Mouse (Mus musculus): ENCODE data around the gene Tfap2a. TPM values are rescaled to one million over a fixed set of nuclear protein-coding genes. Genes with fewer than 3 reads are reported as not detected.

Tfap2a gene
- polyA plus RNA-seq, 1 experiment from 2014 or later: 0.20 TPM

- H3K9me3 ChIP-seq (replicated peaks; ENCODE audit: control insufficient read depth, low read length): no peaks in the 10 kb centered on the region
- ATAC-seq (no peak), DNase-seq (ENCODE audit: low spot score) (no peak)
- H3K36me3 ChIP-seq (ENCODE audit: control insufficient read depth, insufficient read depth, low read length): no peaks in the 10 kb centered on the region
- H3K4me2 ChIP-seq (ENCODE audit: low read length): no peak overlapping the region
- peaks cover 83% of the 10 kb centered on the region for H3K27me3 ChIP-seq (replicated peaks; ENCODE audit: control insufficient read depth, insufficient read depth, low read length)
- H3K27ac ChIP-seq (ENCODE audit: low read depth, low read length): no peak overlapping the region
- no peaks in the 10 kb centered on the region for H3K4me1 ChIP-seq (ENCODE audit: control insufficient read depth, insufficient read depth, low read length)
- WGBS: 1% methylated on average over 19 of the region's 19 CpGs
- H3K9ac ChIP-seq (ENCODE audit: low read length): no peak overlapping the region
- H3K4me3 ChIP-seq (ENCODE audit: low read depth, low read length): no peak overlapping the region
Observed at GRCm38 (mm10) chr13:40703123-40703797, 34.9 kb downstream of the Tfap2a start.

GRCm38 (mm10) chr13:40702361-40703122 lies 35.6 kb downstream of the Tfap2a start:
- WGBS: 5% methylated on average over 30 of the region's 30 CpGs
- ATAC-seq: no peak
- Histone ChIP-seq H3K4me2 (ENCODE audit: low read length) (no peak overlapping the region), H3K27ac (ENCODE audit: low read depth, low read length) (no peak overlapping the region), H3K4me1 (ENCODE audit: control insufficient read depth, insufficient read depth, low read length) (no peaks in the 10 kb centered on the region), H3K9ac (ENCODE audit: low read length) (no peak overlapping the region), H3K36me3 (ENCODE audit: control insufficient read depth, insufficient read depth, low read length) (no peaks in the 10 kb centered on the region), H3K27me3 (replicated peaks; ENCODE audit: control insufficient read depth, insufficient read depth, low read length) (peaks cover 75% of the 10 kb centered on the region), H3K4me3 (ENCODE audit: low read depth, low read length) (no peak overlapping the region), H3K9me3 (replicated peaks; ENCODE audit: control insufficient read depth, low read length) (no peaks in the 10 kb centered on the region)
- DNase-seq (ENCODE audit: low spot score): no peak

GRCm38 (mm10) chr13:40701691-40702090 lies 36.5 kb downstream of the Tfap2a start:
- ATAC-seq (no peak), DNase-seq (ENCODE audit: low spot score) (no peak)
- WGBS: 5% methylated on average over 12 of the region's 12 CpGs

GRCm38 (mm10) chr13:40685790-40686189 lies 52.4 kb downstream of the Tfap2a start:
- H3K27ac ChIP-seq (ENCODE audit: low read depth, low read length): no peak overlapping the region
- no peaks in the 10 kb centered on the region for H3K9me3 ChIP-seq (replicated peaks; ENCODE audit: control insufficient read depth, low read length)
- no peaks in the 10 kb centered on the region for H3K36me3 ChIP-seq (ENCODE audit: control insufficient read depth, insufficient read depth, low read length)
- no peak for DNase-seq (ENCODE audit: low spot score)
- H3K4me3 ChIP-seq (ENCODE audit: low read depth, low read length): no peak overlapping the region
- H3K27me3 ChIP-seq (replicated peaks; ENCODE audit: control insufficient read depth, insufficient read depth, low read length): no peaks in the 10 kb centered on the region
- H3K9ac ChIP-seq (ENCODE audit: low read length): no peak overlapping the region
- H3K4me1 ChIP-seq (ENCODE audit: control insufficient read depth, insufficient read depth, low read length): no peaks in the 10 kb centered on the region
- H3K4me2 ChIP-seq (ENCODE audit: low read length): no peak overlapping the region
- 87% methylated on average over 3 of the region's 3 CpGs for whole genome bisulfite sequencing
- no peak for ATAC-seq

More at GRCm38 (mm10) chr13:40701691-40702090, 36.5 kb downstream of the Tfap2a start:
- no peak overlapping the region for H3K4me3 ChIP-seq (ENCODE audit: low read depth, low read length)
- no peak overlapping the region for H3K27ac ChIP-seq (ENCODE audit: low read depth, low read length)
- H3K9me3 ChIP-seq (replicated peaks; ENCODE audit: control insufficient read depth, low read length): no peaks in the 10 kb centered on the region
- H3K9ac ChIP-seq (ENCODE audit: low read length): no peak overlapping the region
- peaks cover 67% of the 10 kb centered on the region for H3K27me3 ChIP-seq (replicated peaks; ENCODE audit: control insufficient read depth, insufficient read depth, low read length)
- no peaks in the 10 kb centered on the region for H3K36me3 ChIP-seq (ENCODE audit: control insufficient read depth, insufficient read depth, low read length)
- H3K4me1 ChIP-seq (ENCODE audit: control insufficient read depth, insufficient read depth, low read length): no peaks in the 10 kb centered on the region
- H3K4me2 ChIP-seq (ENCODE audit: low read length): no peak overlapping the region

- H3K36me3 ChIP-seq (ENCODE audit: control insufficient read depth, insufficient read depth, low read length): no peaks in the 10 kb centered on the region
- no peak overlapping the region for H3K27ac ChIP-seq (ENCODE audit: low read depth, low read length)
- H3K27me3 ChIP-seq (replicated peaks; ENCODE audit: control insufficient read depth, insufficient read depth, low read length): no peaks in the 10 kb centered on the region
- H3K4me1 ChIP-seq (ENCODE audit: control insufficient read depth, insufficient read depth, low read length): no peaks in the 10 kb centered on the region
- H3K4me3 ChIP-seq (ENCODE audit: low read depth, low read length): no peak overlapping the region
- H3K9ac ChIP-seq (ENCODE audit: low read length): no peak overlapping the region
- no peaks in the 10 kb centered on the region for H3K9me3 ChIP-seq (replicated peaks; ENCODE audit: control insufficient read depth, low read length)
- WGBS: 46% methylated on average over 4 of the region's 4 CpGs
- no peak for DNase-seq (ENCODE audit: low spot score)
- no peak for ATAC-seq
- no peak overlapping the region for H3K4me2 ChIP-seq (ENCODE audit: low read length)
Observed at GRCm38 (mm10) chr13:40676730-40677129, 61.4 kb downstream of the Tfap2a start.

Other genes with a start within 250 kb of the Tfap2a start
- gene Gcnt2, start 121.4 kb upstream of the Tfap2a start, polyA plus RNA-seq (2014; fragmentation: Nextera tagmentation; extraction: Ambion mirVana): 4.8 and 5.2 TPM in 2 replicates

All from forebrain, embryonic 14.5 days (tissue).